Mouse (Mus musculus) midbrain, postnatal 0 days (tissue): ENCODE measurements around the gene Rfng. TPM values are rescaled to one million over a fixed set of nuclear protein-coding genes. Genes with fewer than 3 reads are reported as not detected.

Source experiments
- ATAC-seq: fragments of 200-750 bp; cut with Nextera tagmentation; 2 replicates; pipeline ENCODE4 v1.8.0; 2017; ENCODE audit warnings: moderate number of reproducible peaks, mild to moderate bottlenecking, moderate TSS enrichment, moderate library complexity; ENCODE audit not compliant: low FRiP score
- DNase-seq: peaks from one replicate; pipeline ENCODE4 v3.0.0-alpha.2; 2015; ENCODE audit warnings: low spot score
- H3K27ac ChIP-seq: fragments of 300-500 bp; sonication (generic); 2 replicates; pipeline ENCODE4 v1.5.1; 2014; ENCODE audit warnings: low read depth, mild to moderate bottlenecking, low read length, mixed read lengths
- H3K27me3 ChIP-seq: fragments of 300-500 bp; sonication (generic); 2 replicates; pipeline ENCODE4 v1.6.1; 2014; ENCODE audit warnings: low read length, control low read depth, mixed read lengths; ENCODE audit not compliant: insufficient read depth
- H3K36me3 ChIP-seq: fragments of 300-500 bp; sonication (generic); 2 replicates; pipeline ENCODE4 v1.6.1; 2014; ENCODE audit warnings: low read length, control low read depth, mixed read lengths; ENCODE audit not compliant: insufficient read depth
- H3K4me1 ChIP-seq: fragments of 300-500 bp; sonication (generic); 2 replicates; pipeline ENCODE4 v1.6.1; 2014; ENCODE audit warnings: mild to moderate bottlenecking, control low read depth, antibody characterized with exemption, low read length, mixed read lengths; ENCODE audit not compliant: insufficient read depth
- H3K4me2 ChIP-seq: fragments of 300-500 bp; sonication (generic); 2 replicates; pipeline ENCODE4 v1.6.1; 2014; ENCODE audit warnings: low read depth, mild to moderate bottlenecking, low read length, mixed read lengths; ENCODE audit not compliant: poor library complexity, severe bottlenecking
- H3K4me3 ChIP-seq: fragments of 300-500 bp; sonication (generic); 2 replicates; pipeline ENCODE4 v1.5.1; 2014; ENCODE audit warnings: low read depth, mild to moderate bottlenecking, low read length, moderate library complexity
- H3K9ac ChIP-seq: fragments of 300-500 bp; sonication (generic); replicated peaks from 2 replicates; pipeline ENCODE4 v1.6.1; 2014; ENCODE audit warnings: mild to moderate bottlenecking, low read length, moderate library complexity, mixed read lengths; ENCODE audit not compliant: poor library complexity, severe bottlenecking
- H3K9me3 ChIP-seq: fragments of 300-500 bp; sonication (generic); 2 replicates; pipeline ENCODE4 v1.6.1; 2016; ENCODE audit warnings: low read length, control low read depth
- CTCF ChIP-seq: IDR thresholded peaks from 2 replicates; pipeline ENCODE4 v1.5.1; 2016; ENCODE audit warnings: antibody characterized with exemption, mild to moderate bottlenecking
- WGBS: fragments of 180-500 bp; shearing (Covaris S2); extraction: QIAGEN DNeasy Blood & Tissue Kit; methylation state at CpG from one replicate; pipeline ENCODE4 v1.1.7; 2014; 5-methylcytosine and 5-hydroxymethylcytosine counted together
- polyA plus RNA-seq: library from polyadenylated mRNA; unstranded; fragments of >200 nt; fragmentation: Nextera tagmentation; extraction: Ambion mirVana; gene quantifications from 2 replicates; pipeline ENCODE4 v1.2.1, GENCODE M21; 2015
- total RNA-seq: library from RNA; depleted of rRNA; stranded (reverse); fragments of >200 nt; gene quantifications from 2 replicates; pipeline ENCODE4 v1.2.3, GENCODE M21; 2014

The Rfng gene
- total and polyA plus RNA-seq, 2 experiments from 2014 or later: 106 to 130 TPM

DNA sequence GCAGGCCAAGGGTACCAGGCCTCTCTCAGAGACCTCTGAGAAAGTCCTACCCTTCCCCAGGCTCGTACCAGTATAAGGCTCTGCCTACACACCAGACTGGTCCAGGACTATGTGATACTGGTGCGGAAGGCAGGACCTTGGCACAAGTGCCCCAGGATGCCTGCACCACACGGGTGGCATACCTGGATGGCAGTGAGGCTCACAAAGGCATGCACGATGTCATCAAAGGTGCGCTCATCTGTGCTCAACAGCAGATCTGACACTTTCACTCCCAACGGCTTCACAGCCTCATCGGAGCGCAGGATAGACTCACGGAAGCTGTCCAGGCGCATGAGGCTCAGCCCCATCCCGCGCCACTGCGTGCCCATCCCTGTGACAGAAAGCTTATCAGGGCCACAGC, 34.2 kb upstream of the Rfng start:
- H3K27me3 ChIP-seq: no peaks in the 10 kb centered on the region
- no peak overlapping the region for H3K9ac ChIP-seq
- H3K4me1 ChIP-seq: peaks cover 17% of the 10 kb centered on the region
- no peak overlapping the region for H3K27ac ChIP-seq
- DNase-seq (no peak), ATAC-seq (no peak)
- 95% methylated on average over 13 of the region's 13 CpGs for WGBS
- no peak overlapping the region for H3K4me2 ChIP-seq
- peaks cover 83% of the 10 kb centered on the region for H3K36me3 ChIP-seq
- TF ChIP-seq CTCF: no peak
- H3K4me3 ChIP-seq: no peak overlapping the region
- no peaks in the 10 kb centered on the region for H3K9me3 ChIP-seq

DNA sequence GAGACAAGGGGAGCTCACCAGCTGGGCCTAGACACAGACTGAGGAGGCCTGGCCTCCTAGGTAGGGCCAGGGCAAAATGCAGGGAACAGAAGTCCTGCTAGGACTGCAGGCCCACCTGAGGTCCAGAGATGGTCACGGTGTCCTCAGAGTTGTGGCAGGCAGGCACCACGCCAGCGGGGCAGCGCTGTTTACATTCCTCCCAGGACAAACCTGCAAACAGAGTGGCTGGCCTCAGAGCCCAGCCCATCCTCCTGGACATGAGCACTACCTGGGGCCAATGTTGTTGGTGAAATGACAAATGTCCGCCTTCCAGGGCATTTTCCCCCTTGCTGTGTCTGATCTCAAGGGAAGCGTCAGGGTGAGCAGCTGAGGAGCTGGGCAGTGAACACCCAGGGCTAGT, 33.4 kb upstream of the Rfng start:
- Histone ChIP-seq H3K9me3 (no peaks in the 10 kb centered on the region), H3K27ac (no peak overlapping the region), H3K27me3 (no peaks in the 10 kb centered on the region), H3K4me1 (peaks cover 11% of the 10 kb centered on the region), H3K9ac (no peak overlapping the region), H3K4me2 (no peak overlapping the region), H3K4me3 (no peak overlapping the region), H3K36me3 (peaks cover 92% of the 10 kb centered on the region)
- no peak for TF ChIP-seq CTCF
- 98% methylated on average over 6 of the region's 6 CpGs for WGBS
- ATAC-seq (no peak), DNase-seq (no peak)

DNA sequence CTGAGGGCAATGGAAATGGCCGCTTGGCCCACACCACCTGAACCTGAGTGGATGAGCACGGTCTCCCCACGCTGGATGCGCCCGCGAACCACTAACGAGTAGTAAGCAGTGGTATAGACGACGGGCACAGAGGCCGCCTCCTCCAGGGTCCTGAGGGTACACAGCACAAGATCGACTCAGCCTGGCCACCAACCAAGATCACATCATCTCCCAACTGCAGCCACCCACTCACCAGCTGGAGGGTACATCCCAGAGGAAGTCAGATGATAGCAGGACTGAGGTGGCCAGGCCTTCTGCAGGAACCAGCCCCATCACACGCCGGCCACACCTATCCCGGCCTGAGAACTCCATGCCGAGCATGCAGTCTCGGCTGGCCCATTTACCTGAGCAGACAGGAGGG, 28.1 kb upstream of the Rfng start:
- Histone ChIP-seq H3K4me2 (no peak overlapping the region), H3K4me1 (no peaks in the 10 kb centered on the region), H3K27ac (no peak overlapping the region), H3K36me3 (peaks cover 100% of the 10 kb centered on the region), H3K27me3 (no peaks in the 10 kb centered on the region), H3K9me3 (no peaks in the 10 kb centered on the region), H3K4me3 (no peak overlapping the region), H3K9ac (no peak overlapping the region)
- DNase-seq (no peak), ATAC-seq (no peak)
- 94% methylated on average over 16 of the region's 16 CpGs for WGBS
- TF ChIP-seq CTCF: no peak

DNA sequence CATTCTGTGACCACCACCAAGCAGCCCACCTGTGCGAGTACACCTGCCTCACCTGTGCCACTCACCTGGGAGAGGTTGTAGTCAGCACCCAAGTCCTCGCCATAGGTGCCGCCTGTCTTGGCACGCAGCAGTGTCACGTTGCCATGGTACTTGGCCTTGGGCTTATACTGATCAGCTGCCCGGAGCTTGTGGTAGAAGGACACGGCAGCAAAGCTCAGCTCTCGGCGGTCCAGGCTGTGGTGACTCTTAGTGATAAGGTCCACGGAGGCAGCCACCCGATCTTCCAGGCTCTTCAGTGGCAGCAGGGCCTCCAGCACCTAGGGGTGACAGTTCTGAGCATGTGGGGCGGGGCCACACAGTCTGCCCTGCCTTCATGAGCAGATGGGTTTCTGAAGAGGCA, 24.0 kb upstream of the Rfng start:
- no peak overlapping the region for H3K27ac ChIP-seq
- H3K4me3 ChIP-seq: no peak overlapping the region
- DNase-seq (no peak), ATAC-seq (no peak)
- no peak for TF ChIP-seq CTCF
- no peak overlapping the region for H3K4me2 ChIP-seq
- H3K9me3 ChIP-seq: no peaks in the 10 kb centered on the region
- 96% methylated on average over 12 of the region's 12 CpGs for WGBS
- no peak overlapping the region for H3K9ac ChIP-seq
- peaks cover 78% of the 10 kb centered on the region for H3K36me3 ChIP-seq
- H3K4me1 ChIP-seq: no peaks in the 10 kb centered on the region
- H3K27me3 ChIP-seq: no peaks in the 10 kb centered on the region

DNA sequence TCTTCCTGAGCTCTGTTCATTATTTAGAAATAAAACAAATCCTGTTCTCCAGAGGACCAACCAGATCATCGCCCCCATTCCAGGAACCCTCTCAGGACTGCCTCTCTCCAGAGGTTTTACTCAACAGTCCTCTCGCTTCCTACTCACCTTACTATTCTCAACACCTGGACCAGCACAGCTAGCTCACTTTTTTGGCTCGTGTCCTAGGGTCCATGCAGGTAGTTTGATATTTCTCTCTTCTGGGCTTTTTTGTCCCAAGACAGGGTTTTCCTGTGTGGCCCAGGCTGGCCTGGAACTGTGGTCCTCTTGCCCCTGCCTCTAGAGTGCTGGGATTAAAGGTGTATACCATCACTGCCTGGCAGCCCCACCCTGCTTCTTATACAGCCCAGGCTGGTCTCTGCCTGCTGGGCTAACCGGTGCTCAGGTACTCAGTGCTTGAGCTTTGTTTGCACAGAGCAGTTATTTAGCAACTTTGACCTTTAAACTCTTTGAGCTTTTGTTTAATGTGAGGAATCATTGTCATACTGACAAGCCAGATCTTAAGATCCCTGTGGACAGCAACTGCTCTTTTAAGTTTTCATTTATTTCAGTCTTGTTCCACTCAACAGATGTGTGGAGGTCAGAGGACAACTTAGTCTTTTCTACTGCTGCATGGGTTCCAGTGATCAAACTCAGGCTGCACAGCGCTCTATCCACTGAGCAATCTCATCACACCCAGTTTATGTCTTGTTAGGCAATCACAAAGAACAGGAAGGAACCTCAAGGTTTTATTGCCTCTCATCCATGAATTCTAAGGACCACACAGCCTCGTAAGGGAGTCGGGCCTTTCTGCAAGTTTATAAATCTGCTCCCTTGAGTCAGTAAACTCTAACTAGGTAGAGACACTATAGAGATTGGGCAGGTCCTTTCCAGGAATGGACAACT, 21.6 kb upstream of the Rfng start:
- DNase-seq (no peak), ATAC-seq (no peak)
- Histone ChIP-seq H3K9me3 (no peaks in the 10 kb centered on the region), H3K9ac (no peak overlapping the region), H3K36me3 (peaks cover 54% of the 10 kb centered on the region), H3K4me1 (no peaks in the 10 kb centered on the region), H3K4me2 (no peak overlapping the region), H3K27me3 (no peaks in the 10 kb centered on the region), H3K27ac (no peak overlapping the region), H3K4me3 (no peak overlapping the region)
- no peak for TF ChIP-seq CTCF
- WGBS: 93% methylated on average over 7 of the region's 7 CpGs

DNA sequence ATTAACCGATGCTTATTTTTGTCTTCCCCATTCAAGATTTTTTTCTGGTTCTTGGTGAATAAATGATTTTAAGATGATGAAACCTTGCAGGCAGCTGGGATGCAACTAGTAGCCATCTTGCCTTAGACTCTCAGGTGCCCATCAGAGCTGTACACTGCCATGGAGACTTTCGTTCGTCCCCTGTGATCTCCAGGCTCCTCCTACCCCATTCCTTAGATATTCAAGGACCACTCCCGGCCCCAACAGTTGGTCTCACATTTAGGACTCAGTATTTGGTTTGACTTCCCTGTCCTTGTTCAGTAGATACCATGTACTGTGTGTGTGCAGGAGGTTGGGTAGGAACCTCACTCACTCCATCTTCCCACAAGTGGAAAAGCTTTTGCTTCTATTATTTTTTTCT, 20.8 kb upstream of the Rfng start:
- H3K4me3 ChIP-seq: no peak overlapping the region
- DNase-seq: no peak

More for the DNA sequence above, 20.8 kb upstream of the Rfng start:
- H3K27ac ChIP-seq: no peak overlapping the region
- H3K4me1 ChIP-seq: no peaks in the 10 kb centered on the region
- H3K9ac ChIP-seq: no peak overlapping the region
- TF ChIP-seq CTCF: no peak
- no peak overlapping the region for H3K4me2 ChIP-seq
- no peaks in the 10 kb centered on the region for H3K9me3 ChIP-seq
- WGBS: 72% methylated on average over 4 of the region's 4 CpGs
- peaks cover 46% of the 10 kb centered on the region for H3K36me3 ChIP-seq
- no peaks in the 10 kb centered on the region for H3K27me3 ChIP-seq
- ATAC-seq: no peak
